Mouse (Mus musculus) brown adipose tissue, adult 24 weeks (tissue): ENCODE measurements around the gene Ephx1. TPM values are rescaled to one million over a fixed set of nuclear protein-coding genes. Genes with fewer than 3 reads are reported as not detected.

ENCODE experiments used
- H3K27ac ChIP-seq: fragments of 200-500 bp; replicated peaks from 2 replicates; pipeline ENCODE4 v1.5.1; 2012; ENCODE audit warnings: low read depth, mild to moderate bottlenecking, low read length
- H3K4me1 ChIP-seq: fragments of 200-500 bp; 2 replicates; pipeline ENCODE4 v1.6.1; 2012; ENCODE audit warnings: low read length, mixed read lengths; ENCODE audit not compliant: control insufficient read depth, insufficient read depth, insufficient read length
- H3K4me3 ChIP-seq: fragments of 200-500 bp; 2 replicates; pipeline ENCODE4 v1.5.1; 2012; ENCODE audit warnings: low read depth, mild to moderate bottlenecking, low read length, moderate library complexity; ENCODE audit not compliant: insufficient read depth
- polyA plus RNA-seq: library from polyadenylated mRNA; stranded (reverse); fragments of >200 nt; gene quantifications from 2 replicates; pipeline ENCODE4 v1.2.4, GENCODE M21; 2012; ENCODE audit not compliant: missing spikeins, insufficient read depth, insufficient read length

Ephx1 gene
- polyA plus RNA-seq, 1 experiment = 27.8 TPM

DNA sequence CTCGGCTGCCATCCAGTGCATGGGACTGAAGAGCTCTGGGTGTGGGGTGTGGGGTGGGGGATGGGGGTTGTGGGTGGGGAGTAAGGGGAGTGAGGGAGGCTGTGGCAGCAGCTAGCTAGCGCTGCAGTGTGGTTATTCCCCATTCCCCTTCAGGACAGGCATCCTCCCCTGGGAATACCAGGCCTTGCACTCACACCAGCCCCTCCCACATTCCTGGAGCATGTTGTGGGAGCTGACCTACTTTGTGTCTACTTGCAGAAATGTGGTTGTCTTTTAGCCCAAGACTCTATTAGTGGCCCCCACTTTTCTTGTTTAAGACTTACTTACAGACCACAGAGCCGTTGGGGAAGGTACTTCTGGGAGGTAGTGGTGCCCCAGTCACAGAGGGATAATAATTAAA, 54.2 kb downstream of the Ephx1 start:
- no peak overlapping the region for H3K4me3 ChIP-seq
- H3K27ac ChIP-seq = no peak overlapping the region
- no peaks in the 10 kb centered on the region for H3K4me1 ChIP-seq

DNA sequence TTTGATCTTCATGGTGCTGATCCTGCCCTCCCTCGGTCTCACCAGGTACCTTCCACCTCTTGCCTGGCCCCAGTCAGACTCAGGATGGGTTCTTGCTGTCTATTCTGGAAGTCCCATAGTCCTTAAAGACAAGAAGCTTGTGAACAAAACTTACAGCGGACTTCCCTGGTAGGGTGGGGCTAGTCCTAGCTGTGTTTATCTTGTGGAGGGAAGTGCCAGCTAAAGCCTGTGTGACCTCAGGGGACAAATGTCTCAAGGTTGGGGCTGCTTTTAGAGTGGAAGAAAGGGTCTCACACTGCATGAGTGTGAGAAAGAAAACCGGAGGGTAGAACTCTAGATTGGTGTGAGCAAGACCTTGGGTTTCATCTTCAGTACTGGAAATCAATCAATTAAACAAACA, 54.9 kb downstream of the Ephx1 start:
- Histone ChIP-seq H3K4me3 (no peak overlapping the region), H3K27ac (no peak overlapping the region)

DNA sequence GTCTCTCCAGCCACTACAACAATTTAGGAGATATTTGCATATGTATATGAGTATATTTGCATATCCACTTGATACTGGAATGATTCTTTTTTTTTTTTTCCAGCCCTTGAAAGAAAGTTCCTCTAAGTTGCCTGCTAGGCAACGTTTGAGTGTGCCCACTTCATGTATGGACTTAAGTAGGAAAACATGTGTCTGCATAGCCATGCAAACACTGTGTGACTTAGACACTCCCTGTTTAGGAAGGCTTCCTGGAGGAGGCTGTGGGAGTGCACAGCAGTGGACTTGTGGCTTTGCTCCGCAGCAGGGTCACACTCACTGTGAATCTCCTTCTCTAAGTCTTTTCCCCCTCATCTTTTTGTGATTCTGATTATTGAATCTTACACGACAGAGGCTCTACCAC, 61.9 kb downstream of the Ephx1 start:
- Histone ChIP-seq H3K27ac (no peak overlapping the region), H3K4me3 (no peak overlapping the region), H3K4me1 (no peaks in the 10 kb centered on the region)

More for the DNA sequence above, 54.9 kb downstream of the Ephx1 start:
- H3K4me1 ChIP-seq = no peaks in the 10 kb centered on the region

DNA sequence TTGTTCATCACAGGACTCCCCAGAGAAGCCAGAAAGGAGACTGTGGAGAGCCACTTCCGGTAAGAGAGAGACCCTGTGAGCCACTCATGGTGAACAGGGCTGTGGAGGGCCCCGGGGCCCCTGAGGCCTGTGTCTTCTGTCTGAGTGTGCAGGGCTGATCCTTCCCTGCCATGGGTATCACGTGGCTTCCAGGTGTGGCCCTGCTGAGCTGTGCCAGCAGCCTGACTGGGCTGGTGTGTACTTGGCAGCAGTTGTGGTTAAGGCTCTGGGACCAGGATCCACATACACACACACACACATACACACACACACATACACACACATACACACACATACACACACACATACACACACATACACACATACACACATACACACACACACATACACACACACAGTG, 62.7 kb downstream of the Ephx1 start:
- H3K4me3 ChIP-seq = no peak overlapping the region
- no peak overlapping the region for H3K27ac ChIP-seq
- no peaks in the 10 kb centered on the region for H3K4me1 ChIP-seq

DNA sequence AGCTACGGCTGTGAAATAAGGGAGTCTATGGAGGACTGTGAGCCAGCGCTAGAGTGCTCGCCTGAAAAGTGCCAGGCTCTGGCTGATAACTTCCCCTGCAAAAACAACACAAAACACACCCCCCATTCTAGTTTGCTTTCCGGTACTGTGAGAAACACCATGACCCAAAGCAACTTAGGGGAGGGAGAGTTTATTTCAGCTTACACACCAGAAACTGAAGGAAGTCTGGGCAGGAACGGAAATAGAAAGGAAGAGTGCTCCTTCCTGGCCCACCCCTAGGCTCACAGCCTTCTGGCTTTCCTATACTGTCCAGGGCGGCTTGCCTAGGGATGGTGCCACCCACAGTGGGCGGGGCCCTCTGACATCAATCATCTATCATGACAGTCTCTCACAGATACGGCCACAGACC, 63.7 kb downstream of the Ephx1 start:
- 0 out of 2 replicates have a peak overlapping the region, but pooled peaks have one; percentile 4 for H3K27ac ChIP-seq
- no peak overlapping the region for H3K4me3 ChIP-seq
- H3K4me1 ChIP-seq = no peaks in the 10 kb centered on the region

DNA sequence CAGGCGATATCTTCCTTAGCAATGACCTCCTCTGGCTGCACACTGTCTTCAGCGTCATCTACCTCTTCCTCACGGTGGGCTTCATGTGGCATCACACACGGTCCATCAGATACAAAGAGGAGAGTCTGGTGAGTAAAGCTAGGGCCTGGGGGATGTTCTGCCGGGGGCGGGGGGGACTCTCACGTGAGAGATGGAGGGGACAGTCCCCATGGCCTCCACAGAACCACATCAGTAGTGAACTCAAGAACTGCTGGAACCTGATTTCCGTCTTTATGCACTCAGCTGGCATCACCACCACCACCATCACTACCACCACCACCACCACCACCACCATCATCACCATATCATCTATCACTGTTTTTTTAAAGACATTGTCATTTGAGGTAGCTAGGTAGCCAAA, 64.3 kb downstream of the Ephx1 start:
- H3K4me3 ChIP-seq = no peak overlapping the region
- no peaks in the 10 kb centered on the region for H3K4me1 ChIP-seq
- no peak overlapping the region for H3K27ac ChIP-seq

DNA sequence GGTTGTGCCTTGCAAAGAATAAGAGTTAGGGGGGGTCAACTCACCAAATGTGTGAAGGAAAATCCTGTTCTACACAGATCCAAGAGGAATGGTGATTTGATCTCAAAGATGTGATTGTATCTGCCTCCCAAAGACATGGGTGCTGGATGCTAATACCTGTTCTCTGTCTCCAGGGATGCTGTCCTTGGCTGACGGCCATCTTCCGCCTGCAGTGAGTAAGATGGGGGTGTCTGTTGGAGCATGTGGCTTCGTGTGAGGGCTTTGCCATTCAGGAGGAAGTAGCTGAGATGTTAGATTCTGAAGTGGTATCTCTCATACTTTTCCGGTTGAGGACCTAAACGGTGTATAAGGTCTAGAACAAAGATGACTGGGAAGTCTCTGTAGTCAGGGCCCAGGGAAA, 67.9 kb downstream of the Ephx1 start:
- Histone ChIP-seq H3K4me1 (no peaks in the 10 kb centered on the region), H3K27ac (no peak overlapping the region), H3K4me3 (no peak overlapping the region)

DNA sequence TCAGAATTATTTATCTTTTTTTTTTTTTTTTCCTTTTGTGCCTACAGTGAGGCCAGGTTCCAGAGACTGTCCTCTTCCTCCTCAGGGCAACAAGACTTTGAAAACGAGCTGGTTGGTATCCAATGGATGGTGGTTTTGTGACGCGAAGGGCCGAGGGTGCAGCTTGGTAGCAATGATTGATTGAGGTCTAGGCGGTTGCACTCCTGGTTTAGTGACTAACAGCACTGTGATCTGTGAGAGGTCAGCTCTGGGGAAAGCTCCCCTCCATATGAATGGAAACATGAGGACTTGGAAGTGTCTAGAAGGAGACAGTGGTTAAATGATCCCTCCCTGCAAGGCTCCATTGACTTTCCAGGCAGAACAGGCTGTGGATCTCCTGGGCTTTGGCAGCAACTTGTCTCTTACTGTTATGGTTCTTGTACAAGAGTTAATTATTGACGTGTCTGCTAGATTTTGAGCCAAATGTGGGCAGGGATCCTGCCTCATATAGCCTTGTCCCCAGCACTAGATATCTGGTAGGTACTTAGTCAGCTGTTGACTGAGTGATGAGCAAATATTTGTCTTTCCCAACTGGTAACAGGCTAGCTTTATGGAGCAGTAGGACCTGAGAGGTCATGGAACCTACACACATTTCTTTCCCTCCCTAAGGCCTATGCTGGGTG, 68.5 kb downstream of the Ephx1 start:
- H3K27ac ChIP-seq = no peak overlapping the region
- no peak overlapping the region for H3K4me3 ChIP-seq
- no peaks in the 10 kb centered on the region for H3K4me1 ChIP-seq

DNA sequence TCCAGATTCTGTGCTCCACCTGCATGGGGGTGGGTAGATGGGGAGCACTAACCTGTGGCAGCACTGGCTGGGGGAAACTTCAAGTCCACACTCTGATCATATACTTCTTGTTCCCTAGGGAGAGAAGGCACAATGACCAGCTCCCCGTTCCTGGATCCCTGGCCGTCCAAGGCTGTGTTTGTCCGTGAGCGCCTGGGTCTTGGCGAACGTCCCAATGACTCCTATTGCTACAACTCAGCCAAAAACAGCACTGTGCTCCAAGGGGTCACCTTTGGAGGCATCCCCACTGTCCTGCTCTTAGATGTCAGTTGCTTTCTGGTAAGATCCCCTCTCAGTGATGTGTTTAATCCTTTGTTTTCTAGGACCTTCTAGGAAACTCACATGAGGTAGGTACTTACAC, 74.3 kb downstream of the Ephx1 start:
- no peak overlapping the region for H3K4me3 ChIP-seq
- peaks cover 9% of the 10 kb centered on the region for H3K4me1 ChIP-seq
- no peak overlapping the region for H3K27ac ChIP-seq

DNA sequence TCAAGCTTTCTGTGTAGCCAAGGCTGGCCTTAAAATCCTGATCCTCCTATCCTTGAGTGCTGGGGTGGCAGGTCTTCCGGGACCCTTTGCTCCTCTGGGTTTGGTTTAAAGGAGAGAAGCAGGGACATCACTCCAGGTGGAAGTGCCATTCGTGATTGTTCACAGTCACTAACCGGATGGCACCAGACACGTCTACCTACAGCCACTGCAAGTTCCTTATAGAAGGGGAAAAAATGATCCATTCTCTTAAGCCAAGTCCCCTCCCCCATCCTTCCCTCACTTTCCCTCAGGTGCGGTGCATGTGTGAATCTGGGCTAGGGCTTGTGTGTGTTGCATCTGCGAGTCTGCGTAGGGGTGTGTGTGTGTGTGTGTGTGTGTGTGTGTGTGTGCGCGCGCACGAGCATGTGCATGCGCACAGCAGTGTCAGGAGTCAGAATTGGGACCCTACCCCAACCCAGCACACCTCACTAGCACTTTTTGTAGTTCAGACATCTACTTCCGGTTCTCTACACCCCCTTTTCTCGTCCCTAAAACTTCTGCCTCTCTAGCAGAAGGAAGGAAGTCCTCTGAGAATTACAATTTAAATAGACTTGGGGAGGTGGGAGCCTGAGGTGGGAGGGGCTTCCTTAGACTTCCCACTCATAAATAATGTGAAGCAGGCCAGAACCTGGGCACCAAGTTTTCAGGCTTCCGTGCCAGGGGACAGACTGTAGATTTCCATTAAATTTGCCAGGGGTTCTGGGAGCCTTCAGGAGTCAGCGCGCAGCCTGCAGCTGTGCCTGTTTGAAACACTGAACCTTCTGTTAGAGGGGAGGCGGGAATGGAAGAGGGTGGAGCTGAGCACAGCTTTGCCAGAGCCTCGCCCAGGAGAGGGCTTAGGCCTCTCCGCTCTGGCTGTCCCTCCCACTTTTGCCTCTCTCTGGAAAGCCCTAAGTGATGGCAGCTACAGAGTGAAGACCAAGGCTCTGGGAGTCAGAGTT, 75.4 kb downstream of the Ephx1 start:
- H3K27ac ChIP-seq = no peak overlapping the region
- H3K4me3 ChIP-seq = no peak overlapping the region
- H3K4me1 ChIP-seq = peaks cover 10% of the 10 kb centered on the region

DNA sequence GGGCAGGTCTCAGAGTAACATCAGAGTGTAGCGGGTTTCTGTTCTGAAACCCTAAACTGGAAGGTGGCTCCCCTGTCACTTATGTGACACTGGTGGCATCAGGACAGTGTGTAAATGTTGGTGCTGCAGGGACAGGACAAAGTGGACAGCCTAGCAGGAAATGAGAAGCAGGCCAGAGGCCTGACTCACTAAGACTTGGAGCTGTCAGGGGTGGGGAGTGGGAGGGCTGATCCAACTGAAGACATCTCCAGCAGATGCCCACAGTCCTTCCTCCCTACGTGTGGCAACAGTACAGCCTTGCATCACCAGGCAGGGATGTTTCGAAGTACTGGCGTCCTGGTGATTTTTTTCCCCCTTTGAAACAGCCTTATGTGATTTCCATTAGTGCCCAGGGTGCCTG, 76.2 kb downstream of the Ephx1 start:
- Histone ChIP-seq H3K27ac (no peak overlapping the region), H3K4me3 (no peak overlapping the region), H3K4me1 (peaks cover 10% of the 10 kb centered on the region)

DNA sequence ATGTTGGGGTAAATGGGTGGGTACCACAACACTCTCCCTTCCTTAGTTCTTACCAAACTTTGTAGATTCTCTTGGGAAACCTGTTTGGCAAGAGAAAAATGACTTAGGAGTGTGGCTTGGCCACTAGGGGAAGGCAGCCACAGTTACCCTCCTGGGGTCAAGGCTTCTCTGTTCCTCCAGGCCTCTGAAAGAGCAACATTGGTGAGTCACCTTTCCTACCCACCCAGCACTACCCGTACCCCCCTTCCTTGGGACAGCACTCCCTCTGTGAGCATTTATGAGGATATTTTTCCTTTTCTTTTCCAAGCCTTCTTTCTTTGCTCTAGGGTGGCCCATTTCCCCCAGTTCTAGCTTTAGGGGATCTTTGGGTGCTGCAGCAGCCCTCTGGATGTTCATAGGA, 76.8 kb downstream of the Ephx1 start:
- H3K27ac ChIP-seq = no peak overlapping the region
- H3K4me3 ChIP-seq = no peak overlapping the region
- peaks cover 10% of the 10 kb centered on the region for H3K4me1 ChIP-seq

DNA sequence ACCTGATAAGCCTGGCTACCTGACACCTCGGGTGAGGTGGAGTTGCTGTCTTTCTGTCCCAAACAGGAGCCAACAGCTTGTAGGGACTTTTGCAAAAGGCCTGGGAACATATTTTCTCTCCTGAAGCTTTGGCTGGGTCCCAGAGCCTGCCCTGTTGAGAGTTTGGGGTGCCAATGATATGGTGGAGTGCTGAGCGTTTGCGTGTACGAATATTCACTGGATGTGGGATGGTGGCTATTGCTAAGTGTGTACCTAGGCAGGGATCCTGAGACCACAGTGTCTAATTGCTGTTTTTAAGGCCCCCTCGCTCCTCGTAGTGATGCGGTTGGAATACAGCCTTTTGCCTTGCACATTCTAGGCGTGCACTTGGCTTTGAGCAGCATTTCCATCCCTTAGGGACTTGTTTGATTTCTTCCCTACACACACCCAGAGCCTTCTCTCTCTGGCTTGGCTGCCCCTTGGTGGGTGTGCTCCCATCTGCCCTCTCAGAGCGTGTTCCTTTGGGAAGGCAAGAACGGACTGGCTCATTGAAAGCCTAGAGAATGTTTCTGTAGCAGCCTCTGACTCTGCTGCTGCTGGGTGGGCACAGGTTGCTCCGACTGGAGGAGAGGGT, 77.6 kb downstream of the Ephx1 start:
- Histone ChIP-seq H3K4me3 (peak overlapping the region; percentile 92), H3K4me1 (peaks cover 10% of the 10 kb centered on the region), H3K27ac (peak overlapping the region; percentile 49; the same call in 1 of the 2 replicates)

DNA sequence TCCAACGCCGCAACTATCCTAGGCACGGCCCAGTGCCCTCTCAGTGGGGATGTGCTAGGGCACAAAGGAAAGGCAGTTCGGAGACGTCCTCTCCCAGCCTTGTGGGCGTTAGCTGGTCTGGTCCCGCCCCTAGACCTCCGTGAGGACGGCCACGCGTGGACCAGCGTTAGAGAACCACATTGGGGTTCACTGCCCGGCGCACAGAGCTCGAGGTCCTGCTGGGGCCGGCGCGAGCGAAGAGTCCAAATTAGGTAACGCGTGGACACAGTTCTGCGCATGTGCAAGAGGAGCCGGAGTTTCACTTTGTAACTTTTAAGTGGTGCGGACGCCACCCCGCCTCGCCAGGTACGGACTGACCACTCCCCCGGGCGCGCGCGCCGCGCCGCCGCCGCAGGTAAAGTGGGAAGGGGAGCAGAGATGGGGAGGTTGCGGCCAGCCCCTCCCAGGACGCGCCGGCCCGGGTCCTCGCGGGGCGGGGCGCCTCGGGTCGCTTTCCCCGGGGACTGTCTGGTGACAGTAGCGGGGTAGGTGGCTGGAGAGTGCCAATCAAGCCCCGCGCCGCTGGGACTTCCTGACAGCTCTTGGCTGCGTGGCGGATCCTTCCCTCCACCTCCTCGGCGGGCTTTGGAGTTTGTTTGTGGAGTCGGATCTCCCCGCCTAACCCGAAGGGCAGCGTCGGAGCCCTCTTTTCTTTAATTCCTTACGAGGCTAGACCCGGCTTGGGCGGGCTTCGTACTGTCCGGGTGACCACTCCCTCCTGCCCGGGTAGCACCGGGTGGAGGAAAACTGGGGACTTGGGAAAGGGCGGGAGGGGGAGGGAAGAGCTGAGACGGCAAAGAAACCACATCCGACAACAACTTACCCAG, 78.3 kb downstream of the Ephx1 start, which contains the start of gene Tmem63a:
Gene Tmem63a, plus strand, starts transcription at position 179 of the 866 bp plus-strand sequence.
- H3K4me1 ChIP-seq = peaks cover 10% of the 10 kb centered on the region
- H3K4me3 ChIP-seq = peak within 1 kb of the TSS; percentile 92
- peak within 1 kb of the TSS; percentile 61 for H3K27ac ChIP-seq
